Mouse (Mus musculus) frontal cortex, adult 2 months (tissue): ENCODE data around the gene Plcb2. TPM values are rescaled to one million over a fixed set of nuclear protein-coding genes. Genes with fewer than 3 reads are reported as not detected.

Source experiments
- DNase-seq, 2 experiments: peaks; one replicate each; pipeline ENCODE4 v3.0.0; 2022; ENCODE audit warnings: low spot score in 1 of 2; ENCODE audit errors: extremely low spot score in 1 of 2
- polyA plus RNA-seq: library from polyadenylated mRNA; depleted of rRNA; stranded (reverse); fragments of >200 nt; gene quantifications from 2 replicates; pipeline ENCODE4 v1.2.3, GENCODE M21; 2012; rRNA removed

Gene Plcb2
- polyA plus RNA-seq, 1 experiment: 3.5 TPM

- peak; percentile 65 to 81 for DNase-seq
These were observed 65.1 kb downstream of the Plcb2 start, which contains the start of gene Pak6 for GRCm38 (mm10) chr2:118662902-118663803. Gene Pak6, plus strand, starts transcription at chr2:118663303.

GRCm38 (mm10) chr2:118661891-118662290 is 66.3 kb downstream of the Plcb2 start:
- no peak for DNase-seq

GRCm38 (mm10) chr2:118659998-118660452 is 68.2 kb downstream of the Plcb2 start:
- DNase-seq: no peak

- DNase-seq: no peak
These were observed 68.7 kb downstream of the Plcb2 start for GRCm38 (mm10) chr2:118659493-118659892.

- peak in 1 of 2 experiments; percentile 73 for DNase-seq
These were observed 69.2 kb downstream of the Plcb2 start for GRCm38 (mm10) chr2:118659077-118659476.

GRCm38 (mm10) chr2:118658457-118658856 is 69.8 kb downstream of the Plcb2 start:
- no peak for DNase-seq

Other genes with a start within 250 kb of the Plcb2 start
- gene Srp14, start 248.7 kb downstream of the Plcb2 start, polyA plus RNA-seq: 232 and 234 TPM in 2 replicates
- 2.4 and 3.8 TPM in 2 replicates for gene Bmf, start 178.8 kb downstream of the Plcb2 start, polyA plus RNA-seq
- 2.3 and 4.8 TPM in 2 replicates for gene Bub1b, start 130.2 kb downstream of the Plcb2 start, polyA plus RNA-seq
- gene Pak6, start 65.1 kb downstream of the Plcb2 start, polyA plus RNA-seq: 58.0 and 60.0 TPM in 2 replicates
- gene Ankrd63, start 24.5 kb downstream of the Plcb2 start, polyA plus RNA-seq: 24.2 and 24.3 TPM in 2 replicates
- 30.1 and 31.1 TPM in 2 replicates for gene Inafm2, start 17.3 kb upstream of the Plcb2 start, polyA plus RNA-seq
- gene Ccdc9b, start 34.2 kb upstream of the Plcb2 start, polyA plus RNA-seq: 6.5 and 7.4 TPM in 2 replicates
- gene Phgr1, start 44.3 kb upstream of the Plcb2 start, polyA plus RNA-seq: not detected in 2 replicates
- 114 and 125 TPM in 2 replicates for gene Disp2, start 51.3 kb upstream of the Plcb2 start, polyA plus RNA-seq
- gene Knstrn, start 85.6 kb upstream of the Plcb2 start, polyA plus RNA-seq: 2.9 and 3.2 TPM in 2 replicates
- 126 and 131 TPM in 2 replicates for gene Ivd, start 133.5 kb upstream of the Plcb2 start, polyA plus RNA-seq
- 25.4 and 26.8 TPM in 2 replicates for gene Bahd1, start 171.9 kb upstream of the Plcb2 start, polyA plus RNA-seq
- 3.2 and 3.3 TPM in 2 replicates for gene Chst14, start 198.1 kb upstream of the Plcb2 start, polyA plus RNA-seq